Mouse (Mus musculus) heart, adult 2 months (tissue): Measurements from ENCODE around the gene Dbndd2.

ENCODE experiments used
- CTCF ChIP-seq: fragments of 200-600 bp; IDR thresholded peaks from 2 replicates; pipeline ENCODE4 v1.8.1; 2022; ENCODE audit warnings: antibody characterized with exemption, mild to moderate bottlenecking, moderate library complexity
- POLR2A ChIP-seq: fragments of 200-500 bp; IDR thresholded peaks from 2 replicates; pipeline ENCODE4 v1.6.1; 2011; ENCODE audit warnings: mild to moderate bottlenecking, low read depth, low read length, control low read depth; ENCODE audit not compliant: insufficient read depth

DNA sequence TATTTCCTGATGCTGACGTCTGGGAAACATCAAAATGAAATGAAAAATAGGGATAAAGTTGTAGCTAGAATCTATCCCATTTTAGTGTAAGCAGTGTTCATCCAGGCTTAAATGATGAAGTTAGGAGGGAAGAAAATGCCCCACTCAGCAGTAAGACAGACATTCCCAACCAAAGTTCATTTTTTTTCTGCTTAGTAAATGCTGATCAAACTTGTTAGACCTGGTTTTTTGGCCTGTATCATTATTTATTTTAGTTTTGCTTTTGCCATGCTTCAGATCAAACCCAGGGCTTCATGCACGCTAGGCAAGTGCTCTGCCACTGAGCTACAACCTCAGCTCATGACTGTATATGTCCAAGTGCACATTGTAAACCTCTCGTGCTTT, 39.8 kb upstream of the Dbndd2 start:
- TF ChIP-seq CTCF: no peak
- TF ChIP-seq POLR2A: no peak
